Mouse (Mus musculus) ZHBTc4 (cell line): ENCODE measurements around the gene S1pr2.
A peak's percentile ranks its signal among the peaks of the same experiment; 100 is the strongest.

Experiments used
- DNase-seq: peaks from one replicate; pipeline ENCODE4 v3.0.0-alpha.2; 2011; ENCODE audit warnings: low read depth, low spot score

Gene S1pr2

GRCm38 (mm10) chr9:20966747-20967146 lies 9.8 kb downstream of the S1pr2 start:
- no peak for DNase-seq

DNA sequence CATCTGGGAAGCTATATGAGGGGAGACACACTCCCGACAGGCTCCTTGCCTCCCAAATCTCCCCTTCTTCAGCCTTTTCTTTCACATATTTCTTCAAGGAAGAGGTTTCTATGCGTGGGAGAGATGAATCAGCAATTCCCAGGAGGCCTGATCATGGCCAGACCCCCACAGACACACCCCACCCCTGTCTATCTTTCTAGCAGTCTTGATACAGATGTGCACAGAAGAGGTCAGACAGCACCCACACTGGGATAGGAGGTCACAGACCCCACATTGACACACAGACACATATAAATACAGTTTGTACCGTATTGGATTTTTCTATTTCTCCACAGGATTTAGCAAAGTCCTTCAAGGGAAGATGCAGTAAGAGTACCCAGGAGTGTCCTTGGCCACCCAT lies 10.6 kb downstream of the S1pr2 start:
- no peak for DNase-seq

- no peak for DNase-seq
These were observed 11.0 kb downstream of the S1pr2 start for GRCm38 (mm10) chr9:20965606-20966005.

- DNase-seq: no peak
These were observed 15.0 kb downstream of the S1pr2 start for GRCm38 (mm10) chr9:20961557-20961956.

DNA sequence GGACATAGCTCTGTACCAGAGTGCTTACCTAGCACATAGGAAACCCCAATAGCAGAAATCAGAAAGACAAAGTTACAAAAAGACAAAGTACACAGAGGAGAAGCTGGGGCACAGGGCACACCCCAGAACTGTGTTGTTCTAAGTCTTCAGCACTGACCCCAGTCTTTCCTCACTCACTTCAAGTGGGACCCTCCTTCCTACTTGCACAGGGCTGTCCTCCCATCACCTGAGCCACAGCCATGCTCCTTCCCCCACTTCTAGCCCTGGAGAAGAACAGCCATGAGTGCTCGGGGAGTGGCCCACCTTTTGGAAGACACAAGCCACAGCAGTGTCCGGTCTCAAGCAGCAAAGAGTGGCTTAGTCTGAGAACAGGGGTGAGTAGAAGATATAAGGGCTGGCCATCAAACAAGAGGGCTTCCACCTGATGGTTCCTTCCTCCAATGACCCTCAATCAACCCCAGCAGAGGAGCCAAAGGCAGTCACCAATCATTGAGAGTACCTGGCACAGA lies 17.1 kb downstream of the S1pr2 start, which contains the start of gene Dnmt1:
TSS of gene Dnmt1 (minus strand) at position 459 of the 509 bp plus-strand sequence.
- no peak for DNase-seq

DNA sequence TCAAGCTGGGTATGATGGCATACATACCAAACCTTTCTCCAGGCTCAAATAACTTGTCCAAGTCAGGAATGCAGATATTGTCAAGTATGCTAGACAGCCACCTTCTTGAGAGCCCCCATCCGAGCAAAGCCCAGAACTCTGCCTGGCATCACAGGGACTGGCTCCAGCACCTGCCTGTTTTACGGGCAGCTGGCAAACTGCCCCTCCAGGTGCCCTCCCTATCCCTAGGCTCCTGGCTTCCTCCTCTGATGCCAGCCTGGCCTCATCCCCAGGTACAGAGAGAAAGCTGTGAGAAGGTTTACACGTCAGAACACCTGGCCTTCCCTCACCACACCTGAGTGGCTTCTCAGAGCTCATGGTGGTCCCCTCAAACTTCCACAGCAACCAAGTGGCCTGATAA lies 19.6 kb downstream of the S1pr2 start:
- DNase-seq: no peak

- peak; percentile 99 for DNase-seq
These were observed 23.9 kb downstream of the S1pr2 start for GRCm38 (mm10) chr9:20952520-20953227.

DNA sequence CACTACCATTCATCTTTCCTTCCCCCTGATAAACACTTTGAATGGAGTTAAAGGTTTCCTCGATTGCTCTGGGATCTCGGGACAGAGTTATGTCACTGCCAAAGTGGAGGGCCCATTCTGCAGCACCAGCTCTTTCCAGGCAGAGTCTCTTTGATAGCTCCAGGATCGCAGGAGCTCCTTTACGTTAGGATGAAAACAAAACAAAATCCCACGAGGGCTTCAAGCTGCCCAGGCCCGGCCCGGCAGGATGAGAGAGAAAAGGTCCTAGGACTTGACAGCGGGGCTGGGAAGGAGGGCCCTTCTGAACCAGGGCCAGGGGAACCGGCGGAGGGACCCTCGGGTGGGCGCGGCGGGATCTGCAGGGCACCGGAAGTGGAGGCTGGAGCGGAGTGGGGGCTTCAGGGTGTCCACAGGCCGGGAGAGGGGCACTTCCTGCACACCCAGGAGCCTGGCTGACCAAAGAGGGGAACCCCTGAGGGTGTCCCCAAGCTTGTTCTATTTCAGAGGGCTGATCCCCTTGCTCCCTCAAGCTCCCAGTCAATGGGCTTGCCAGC lies 24.5 kb downstream of the S1pr2 start:
- peak; percentile 60 for DNase-seq

- peak; percentile 53 for DNase-seq
These were observed 25.1 kb downstream of the S1pr2 start for GRCm38 (mm10) chr9:20951441-20951840.

DNA sequence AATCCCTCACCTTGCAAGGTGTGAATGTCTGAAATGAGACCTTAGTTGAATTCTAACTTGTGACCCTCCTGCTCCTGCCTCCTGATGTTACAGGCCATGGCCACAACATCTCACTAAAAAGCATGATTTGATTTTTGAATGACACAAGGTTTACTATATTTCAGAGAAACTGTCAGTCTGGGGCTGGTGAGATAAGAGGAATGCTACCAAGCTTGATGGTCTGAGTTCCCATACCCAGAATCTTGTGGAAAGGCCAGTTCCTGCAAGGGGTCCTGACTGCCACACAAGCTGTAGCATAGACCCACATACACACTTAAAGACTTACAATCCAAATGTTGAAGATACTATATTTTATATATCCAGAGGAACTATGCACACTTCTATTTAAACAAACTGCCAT lies 26.2 kb downstream of the S1pr2 start:
- DNase-seq: no peak

DNA sequence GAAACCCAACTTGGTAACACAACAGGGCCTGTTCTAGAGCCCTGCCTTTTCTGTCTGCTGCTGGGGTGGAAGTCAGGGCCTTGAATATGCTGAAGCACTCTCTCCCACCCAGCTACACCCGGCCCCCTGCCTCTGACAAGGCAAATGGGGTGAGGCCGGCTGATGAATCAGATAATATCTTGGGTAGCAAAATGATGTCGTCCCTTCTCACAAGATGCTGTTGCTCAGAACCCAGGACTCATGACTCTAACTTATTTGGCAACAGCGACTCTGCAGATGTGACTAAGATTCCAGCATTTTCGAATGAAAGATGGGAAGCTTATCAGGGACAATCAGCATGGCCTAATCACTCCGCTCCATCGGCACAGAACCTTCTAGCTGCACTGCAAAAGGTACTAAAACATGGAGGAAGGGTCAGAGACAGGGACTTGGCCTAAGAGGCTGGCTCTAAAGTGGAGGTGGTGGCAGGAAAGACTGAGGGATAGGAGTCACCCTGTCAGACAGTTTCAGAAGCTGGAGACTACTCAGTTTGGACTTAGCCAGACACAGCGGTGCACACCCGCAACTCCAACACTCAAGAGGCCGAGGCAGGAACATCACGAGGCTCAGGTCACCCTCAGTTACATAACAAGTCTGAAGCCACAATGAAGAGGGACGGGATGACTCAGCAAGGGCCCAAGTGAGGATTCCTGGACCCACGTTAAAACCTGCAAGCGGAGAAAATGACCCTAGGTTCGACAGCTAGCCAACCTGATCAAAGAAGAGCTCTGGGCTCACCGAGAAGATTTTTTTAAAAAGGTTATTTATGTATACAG lies 30.3 kb downstream of the S1pr2 start:
- peak; percentile 43 for DNase-seq

GRCm38 (mm10) chr9:20944697-20945370 lies 31.7 kb downstream of the S1pr2 start:
- no peak for DNase-seq

GRCm38 (mm10) chr9:20943911-20944310 lies 32.7 kb downstream of the S1pr2 start:
- peak; percentile 55 for DNase-seq

DNA sequence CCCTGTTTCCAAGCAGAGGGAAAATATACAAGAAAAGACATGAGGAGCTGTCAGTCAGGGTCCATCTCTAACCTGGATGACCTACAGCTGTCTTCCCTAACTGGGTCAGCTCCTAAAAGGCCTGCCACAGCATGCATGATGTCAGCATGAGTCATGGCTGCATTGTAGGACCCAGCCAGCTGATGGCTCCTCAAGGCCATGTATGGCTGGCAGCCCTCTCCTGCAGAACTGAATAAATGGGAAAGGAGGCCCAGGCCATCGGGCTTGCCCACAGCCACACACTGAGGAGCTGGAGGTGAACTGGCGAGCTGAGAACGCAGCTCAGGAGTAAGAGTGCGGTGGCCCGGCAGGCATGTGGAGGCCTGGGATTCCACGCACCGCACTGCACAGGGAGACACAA lies 33.2 kb downstream of the S1pr2 start:
- no peak for DNase-seq

DNA sequence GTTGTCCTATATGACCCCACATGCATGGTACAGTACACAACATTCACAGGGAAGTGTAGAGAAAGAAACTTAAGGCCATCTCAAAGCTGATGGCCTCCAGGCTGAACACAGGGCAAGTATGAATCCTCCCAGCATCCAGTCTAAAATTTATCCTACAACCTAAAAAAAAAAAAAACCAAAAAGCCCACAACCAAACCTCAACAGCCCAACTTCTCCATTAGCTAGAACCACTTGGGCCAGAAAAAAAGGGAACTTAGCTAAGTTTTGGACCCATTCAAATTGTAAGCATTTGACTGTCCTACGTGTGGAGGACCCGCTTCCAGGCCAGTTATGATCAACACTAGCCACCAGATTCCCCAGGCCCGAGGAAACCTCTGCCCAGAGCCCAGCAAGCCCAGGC lies 53.3 kb downstream of the S1pr2 start:
- DNase-seq: no peak

GRCm38 (mm10) chr9:20916160-20916559 lies 60.4 kb downstream of the S1pr2 start:
- DNase-seq: peak; percentile 59
